In the genomic region with DNA sequence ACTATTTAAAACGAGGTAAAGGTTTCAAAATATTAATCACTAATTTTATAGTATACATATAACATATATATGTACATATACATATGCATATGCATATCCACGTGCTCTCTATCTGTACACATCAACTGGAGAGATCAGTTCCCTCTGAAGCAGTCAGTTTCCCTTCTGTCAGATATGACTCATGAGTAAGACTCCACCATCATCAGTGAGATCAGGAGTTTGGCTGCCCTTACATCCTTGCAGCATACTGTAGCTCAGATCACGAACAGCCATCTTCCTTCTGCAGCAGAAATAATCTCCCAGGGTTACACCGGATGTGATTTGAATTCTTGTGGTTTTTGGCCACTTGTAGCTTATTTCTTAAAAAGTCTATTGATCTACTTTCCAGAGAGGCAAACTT, we compare ENCODE assay signal across 27 mouse cellular contexts. TPM values are rescaled to one million over a fixed set of nuclear protein-coding genes. Genes with fewer than 3 reads are reported as not detected.
DNase-seq lines count a peak whose midpoint lies in the region; ATAC-seq and TF ChIP-seq lines count a peak whose summit lies in the region.
"Had no signal": no experiment of that assay in that cellular context is flagged by ENCODE, and none has a peak within 500 bp of the region (broad histone marks: within the 10 kb centered on the region; RNA-seq: fewer than 3 reads in every experiment).

No protein-coding gene starts in this region.

- no peaks in the 10 kb centered on the region for H3K36me3 ChIP-seq in myocyte (ENCODE audit: control insufficient read depth, insufficient read depth)
- H3K36me3 ChIP-seq in forebrain, embryonic 12.5 days (replicated peaks) = no peaks in the 10 kb centered on the region
- H3K36me3 ChIP-seq: kidney, embryonic 15.5 days; limb, embryonic 15.5 days had no signal

- H3K27ac ChIP-seq in forebrain, embryonic 12.5 days = no peak overlapping the region
- H3K27ac ChIP-seq: forebrain, embryonic 13.5 days; gastrocnemius, adult 2 months; kidney, embryonic 15.5 days; left cerebral cortex, adult 2 months; limb, embryonic 15.5 days; liver, embryonic 14.5 days had no signal

- DNase-seq in 416B (ENCODE audit: low read depth) = peak; percentile 91
- peak; percentile 79 for DNase-seq in CD4-positive helper T cell, adult 2 months (ENCODE audit: low read depth, low spot score)
- DNase-seq in T-cell, adult 2 months (ENCODE audit: low spot score) = peak; percentile 54
- DNase-seq in spleen, adult 12 weeks (ENCODE audit: low spot score) = no peak
- no peak for DNase-seq in yolk sac, embryonic 10.5 days (ENCODE audit: low spot score)
- DNase-seq: adrenal gland, adult 2 months; cerebellum, adult 11 months; cerebellum, adult 9-11 months; gastrocnemius, adult 2 months; kidney, postnatal 36 days; layer of hippocampus, adult 9-11 months; left cerebral cortex, postnatal 4 days; lung, embryonic 14.5 days; lung, postnatal 4 days; right cerebral cortex, postnatal 14 days; spleen, adult 18-20 months had no signal

- H3K27me3 ChIP-seq in myocyte (ENCODE audit: control insufficient read depth, insufficient read depth, insufficient read length) = no peaks in the 10 kb centered on the region
- no peaks in the 10 kb centered on the region for H3K27me3 ChIP-seq in forebrain, embryonic 12.5 days
- H3K27me3 ChIP-seq: forebrain, embryonic 13.5 days; kidney, embryonic 15.5 days; limb, embryonic 15.5 days had no signal

- H3K4me3 ChIP-seq in myocyte = no peak overlapping the region
- no peak overlapping the region for H3K4me3 ChIP-seq in forebrain, embryonic 12.5 days (replicated peaks)
- H3K4me3 ChIP-seq: forebrain, embryonic 13.5 days; gastrocnemius, adult 2 months; kidney, embryonic 15.5 days; left cerebral cortex, adult 2 months; limb, embryonic 15.5 days had no signal

- H3K4me1 ChIP-seq in forebrain, embryonic 12.5 days = no peaks in the 10 kb centered on the region
- H3K4me1 ChIP-seq: kidney, embryonic 15.5 days; limb, embryonic 15.5 days had no signal

- WGBS in forebrain, embryonic 12.5 days = 84% methylated on average over 4 of the region's 4 CpGs

- TF ChIP-seq POLR2A in myocyte (IDR thresholded peaks at IDR 0.05; ENCODE audit: insufficient read length, low read depth) = no peak

- no peak overlapping the region for H3K9ac ChIP-seq in forebrain, embryonic 12.5 days
- H3K9ac ChIP-seq: forebrain, embryonic 13.5 days; kidney, embryonic 15.5 days; limb, embryonic 15.5 days; liver, embryonic 14.5 days; lung, embryonic 14.5 days had no signal

- no peaks in the 10 kb centered on the region for H3K9me3 ChIP-seq in forebrain, embryonic 12.5 days
- H3K9me3 ChIP-seq: forebrain, embryonic 13.5 days; kidney, embryonic 15.5 days; limb, embryonic 15.5 days had no signal

- no peaks in the 10 kb centered on the region for H3K79me2 ChIP-seq in myocyte (ENCODE audit: control insufficient read depth, insufficient read depth)

- no peak for ATAC-seq in forebrain, embryonic 12.5 days (ENCODE audit: low FRiP score)
- ATAC-seq: forebrain, embryonic 13.5 days; hindbrain, embryonic 16.5 days; intestine, postnatal 0 days had no signal

- H3ac ChIP-seq in myocyte (ENCODE audit: control insufficient read depth, insufficient read length) = no peak overlapping the region

- no peak overlapping the region for H3K4me2 ChIP-seq in myocyte (ENCODE audit: low read depth)
- no peak overlapping the region for H3K4me2 ChIP-seq in forebrain, embryonic 12.5 days
- H3K4me2 ChIP-seq: forebrain, embryonic 13.5 days; heart, embryonic 11.5 days; kidney, embryonic 15.5 days; limb, embryonic 15.5 days; lung, embryonic 14.5 days; midbrain, embryonic 11.5 days had no signal

TF ChIP-seq in myocyte, 11 proteins besides CTCF, POLR2A, EP300 and RAD21:
- peak; percentile 26 for TF ChIP-seq USF1 (IDR thresholded peaks at IDR 0.05; ENCODE audit: low read depth)
- no peak for TF ChIP-seq TCF12 (IDR thresholded peaks at IDR 0.05; ENCODE audit: insufficient read depth, poor library complexity, severe bottlenecking)

RNA-seq across cellular contexts. Expression of a gene that starts 56.0 kb away (rescaled TPM):
- 8.4 TPM for polyA plus RNA-seq in myocyte (2012; fragmentation: generic; extraction: Trizol)
- 9.4 and 12.7 TPM in 2 replicates for polyA plus RNA-seq in forebrain, embryonic 12.5 days (2016; fragmentation: Nextera tagmentation; extraction: Ambion mirVana)

Comparison
In these comparisons a context has a peak if more than half of its experiments do, and no peak if none do; other contexts are left out.
1. DNase-seq: peak in 416B (single experiment), CD4-positive helper T cell, adult 2 months (single experiment) and T-cell, adult 2 months (single experiment); none in spleen, adult 12 weeks (single experiment) and yolk sac, embryonic 10.5 days (single experiment).